Mouse (Mus musculus) urinary bladder, adult 18-20 months (tissue): ENCODE data around the gene Syt14.

ENCODE experiments used
- DNase-seq, 2 experiments: peaks; one replicate each; pipeline ENCODE4 v3.0.0; 2022; ENCODE audit warnings: low spot score in 2 of 2, mixed read lengths in 2 of 2

The Syt14 gene

GRCm38 (mm10) chr1:192987203-192987602 lies 48.4 kb downstream of the Syt14 start:
- no peak for DNase-seq

- no peak for DNase-seq
These were observed 49.1 kb downstream of the Syt14 start for GRCm38 (mm10) chr1:192986481-192986880.

GRCm38 (mm10) chr1:192984333-192984732 lies 51.2 kb downstream of the Syt14 start:
- no peak for DNase-seq

GRCm38 (mm10) chr1:192981658-192982057 lies 53.9 kb downstream of the Syt14 start:
- no peak for DNase-seq

- DNase-seq = no peak
These were observed 54.5 kb downstream of the Syt14 start for GRCm38 (mm10) chr1:192981120-192981519.

GRCm38 (mm10) chr1:192962323-192962722 lies 73.3 kb downstream of the Syt14 start:
- DNase-seq = no peak

GRCm38 (mm10) chr1:192947839-192948173 lies 87.8 kb downstream of the Syt14 start:
- DNase-seq = no peak

- DNase-seq = no peak
These were observed 88.3 kb downstream of the Syt14 start for GRCm38 (mm10) chr1:192947170-192947838.

- no peak for DNase-seq
These were observed 96.5 kb downstream of the Syt14 start for GRCm38 (mm10) chr1:192939033-192939432.

- DNase-seq = no peak
These were observed 97.6 kb downstream of the Syt14 start for GRCm38 (mm10) chr1:192937956-192938355.

GRCm38 (mm10) chr1:192931797-192932196 lies 103.8 kb downstream of the Syt14 start:
- DNase-seq = no peak

GRCm38 (mm10) chr1:192912101-192912728 lies 123.4 kb downstream of the Syt14 start:
- no peak for DNase-seq

- no peak for DNase-seq
These were observed 134.1 kb downstream of the Syt14 start for GRCm38 (mm10) chr1:192901516-192901915.

- no peak for DNase-seq
These were observed 134.7 kb downstream of the Syt14 start for GRCm38 (mm10) chr1:192900913-192901312.

GRCm38 (mm10) chr1:192898742-192899141 lies 136.8 kb downstream of the Syt14 start:
- no peak for DNase-seq

GRCm38 (mm10) chr1:192897218-192897617 lies 138.4 kb downstream of the Syt14 start:
- no peak for DNase-seq

- DNase-seq = no peak
These were observed 139.5 kb downstream of the Syt14 start for GRCm38 (mm10) chr1:192896076-192896475.

- DNase-seq = no peak
These were observed 144.9 kb downstream of the Syt14 start for GRCm38 (mm10) chr1:192890716-192891115.

GRCm38 (mm10) chr1:192882617-192883295 lies 152.8 kb downstream of the Syt14 start:
- no peak for DNase-seq

- no peak for DNase-seq
These were observed 155.4 kb downstream of the Syt14 start for GRCm38 (mm10) chr1:192880130-192880529.

GRCm38 (mm10) chr1:192879086-192879580 lies 156.4 kb downstream of the Syt14 start:
- DNase-seq = no peak

GRCm38 (mm10) chr1:192872841-192873240 lies 162.7 kb downstream of the Syt14 start:
- no peak for DNase-seq

- no peak for DNase-seq
These were observed 165.8 kb downstream of the Syt14 start for GRCm38 (mm10) chr1:192869761-192870160.
